Mouse (Mus musculus) kidney, postnatal 36 days (tissue): ENCODE results near the gene Dnajb6.
A peak's percentile ranks its signal among the peaks of the same experiment; 100 is the strongest.
"Not testable (repeated sequence)": the region's sequence is repeated elsewhere in the genome, so short reads cannot be mapped to it uniquely, and the experiment has no call there.

Experiments
- DNase-seq, 2 experiments: peaks; one replicate each; pipeline ENCODE4 v3.0.0; 2021 to 2022; ENCODE audit warnings: mixed read lengths in 2 of 2

Dnajb6 gene

DNA sequence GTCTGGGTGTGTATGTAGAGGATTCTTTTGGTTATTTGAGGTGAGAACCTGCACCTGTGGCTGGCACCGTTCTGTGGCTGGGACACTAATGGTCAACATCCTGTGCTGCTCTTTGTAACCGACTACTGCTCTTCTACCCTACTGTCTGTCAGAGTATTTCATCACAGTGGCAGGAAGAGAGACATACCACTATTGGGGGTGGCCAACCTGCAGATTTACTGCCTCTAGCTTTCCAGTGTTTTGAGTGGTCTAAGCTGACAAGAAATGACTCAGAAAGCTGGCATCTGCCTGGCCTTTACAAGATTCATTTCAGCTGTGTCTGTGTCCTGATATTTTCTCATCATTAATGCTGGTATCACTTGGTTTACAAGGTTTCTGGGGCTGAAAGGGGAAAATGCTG is 36.5 kb downstream of the Dnajb6 start:
- no peak for DNase-seq

DNA sequence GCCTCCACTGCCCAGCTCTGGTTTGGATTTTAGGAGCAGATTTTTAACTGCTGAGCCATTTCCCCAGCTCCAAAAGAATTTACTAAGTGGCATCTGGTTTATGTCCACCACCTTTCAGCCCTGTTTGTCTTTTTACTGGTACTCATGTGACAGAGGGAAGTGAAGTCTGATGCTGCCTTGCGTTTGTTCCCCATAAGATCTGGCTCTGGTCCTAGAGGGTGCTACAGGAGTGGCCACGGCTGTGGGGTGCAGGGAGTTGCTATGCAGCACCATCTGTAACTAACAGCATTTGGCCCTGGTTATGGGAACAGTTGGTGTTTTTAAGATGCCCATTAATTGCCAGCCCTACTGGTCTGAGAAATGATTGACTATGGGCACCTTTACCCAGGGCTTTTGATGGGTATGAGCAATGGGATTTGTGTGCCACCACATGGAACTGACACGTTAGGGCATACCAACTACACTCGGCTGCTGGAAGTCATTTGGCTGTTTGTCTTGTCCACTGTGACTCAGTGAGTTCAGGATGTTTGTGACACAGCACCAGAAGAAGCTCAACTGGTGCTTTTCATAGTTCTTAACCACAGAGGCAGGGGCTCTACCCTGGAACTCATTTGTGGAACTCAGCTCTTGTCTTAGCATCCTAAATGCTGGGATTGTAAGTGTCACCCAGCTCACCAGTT is 37.3 kb downstream of the Dnajb6 start:
- peak in 1 of 2 experiments; percentile 5 for DNase-seq

DNA sequence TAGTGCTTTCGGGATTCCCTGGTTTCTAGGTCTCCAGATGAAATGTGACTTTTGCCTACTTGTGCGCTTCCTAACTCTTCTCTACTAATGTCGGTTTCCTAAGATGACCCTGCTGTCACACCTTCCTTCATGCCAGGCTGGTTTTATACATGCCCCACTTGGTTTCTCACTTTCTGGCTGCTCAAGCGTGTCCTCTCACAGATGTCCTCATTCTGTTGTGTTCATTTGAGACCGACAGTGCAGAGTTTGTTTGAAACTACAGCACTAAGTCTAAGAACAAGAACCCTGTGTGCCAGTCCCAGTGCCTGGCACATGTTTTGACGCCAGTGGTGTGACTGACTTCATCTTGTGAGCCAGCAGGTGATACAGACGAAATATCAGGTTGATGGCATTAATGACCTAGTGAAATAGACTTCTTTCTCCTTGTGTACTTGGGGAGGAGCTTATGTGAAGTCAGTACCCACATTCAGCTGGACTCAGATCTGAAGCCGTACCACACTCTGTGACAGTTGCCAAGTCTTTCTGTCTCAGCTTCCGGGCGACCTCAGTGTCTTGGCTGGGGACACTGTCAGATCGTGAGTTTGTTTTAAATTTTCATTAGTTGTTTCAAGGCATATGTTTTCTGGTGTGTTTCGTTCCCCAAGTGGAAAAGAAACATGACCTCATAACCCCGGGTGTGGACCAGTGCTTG is 38.1 kb downstream of the Dnajb6 start:
- peak; percentile 17 to 35 for DNase-seq

DNA sequence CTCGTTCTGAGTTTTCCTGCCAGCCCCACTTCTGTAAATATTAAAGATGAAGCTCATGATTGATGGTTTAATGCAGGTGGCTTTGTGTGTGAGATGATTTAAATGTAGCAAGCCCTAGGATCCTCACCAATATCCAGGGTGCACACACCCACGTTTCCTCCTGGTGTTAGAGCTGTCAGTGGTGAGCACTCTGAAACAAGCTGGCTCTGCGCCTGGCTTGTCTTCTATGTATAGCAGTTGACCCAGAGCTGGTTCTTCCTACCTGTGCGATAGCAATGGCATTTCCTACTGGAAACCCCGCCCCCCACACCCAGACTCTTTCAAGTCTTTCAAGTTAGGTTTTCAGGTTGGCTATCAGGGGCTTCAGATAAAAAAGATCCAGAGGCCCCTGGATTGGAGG is 39.9 kb downstream of the Dnajb6 start:
- DNase-seq: no peak

DNA sequence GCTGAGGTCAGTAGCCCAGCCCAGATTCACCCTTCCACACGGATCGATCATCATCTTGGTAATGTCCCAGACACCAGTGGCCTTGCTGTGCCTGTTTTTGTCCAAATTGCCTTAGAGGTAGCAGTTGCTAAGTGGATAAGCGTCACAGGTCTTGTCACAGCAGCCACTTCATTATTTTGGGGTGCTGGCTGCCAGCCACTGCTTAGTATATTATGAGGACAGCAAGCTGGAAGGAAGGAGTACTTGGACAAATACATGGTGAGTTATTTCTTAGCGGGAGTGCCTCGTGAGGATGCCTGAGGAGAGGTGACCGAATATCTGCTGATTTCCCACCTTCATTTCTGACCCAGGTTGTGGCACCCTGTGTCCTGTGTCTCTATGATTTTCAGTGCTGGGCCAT is 42.5 kb downstream of the Dnajb6 start:
- no peak for DNase-seq

DNA sequence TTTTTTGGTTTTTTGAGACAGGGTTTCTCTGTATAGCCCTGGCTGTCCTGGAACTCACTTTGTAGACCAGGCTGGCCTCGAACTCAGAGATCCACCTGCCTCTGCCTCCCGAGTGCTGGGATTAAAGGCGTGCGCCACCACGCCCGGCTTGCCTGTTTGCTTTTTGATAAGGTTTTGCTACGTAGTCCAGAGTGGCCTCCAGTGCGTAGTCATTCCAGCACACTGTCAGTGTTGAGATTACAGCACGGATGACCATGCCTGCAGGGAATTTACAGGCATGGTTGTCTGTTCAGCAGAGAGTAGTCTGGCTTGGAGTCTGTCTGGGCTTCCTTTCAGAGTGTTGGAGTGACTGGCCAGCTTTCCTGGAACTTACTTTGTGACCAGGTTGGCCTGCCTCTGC is 44.2 kb downstream of the Dnajb6 start:
- not testable (repeated sequence) for DNase-seq

DNA sequence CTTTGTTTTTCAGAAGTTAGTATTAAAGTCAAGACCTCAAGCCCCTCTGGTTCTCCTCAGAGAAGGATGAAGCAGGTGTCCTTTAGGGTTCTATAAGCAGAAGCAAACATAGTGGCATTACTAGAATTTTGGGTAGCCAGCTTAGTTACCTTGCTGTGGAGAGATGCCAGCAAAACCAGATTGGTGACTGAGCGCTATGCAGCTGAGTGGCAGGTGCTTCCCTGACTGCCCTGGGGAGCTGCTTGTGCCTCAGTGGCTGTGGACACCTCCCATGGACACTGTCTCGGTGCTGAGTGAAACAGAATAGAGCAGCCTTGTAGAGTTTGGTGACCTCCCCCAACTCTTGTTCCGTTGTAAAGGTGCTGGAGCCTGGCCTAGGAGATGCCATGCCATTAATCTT is 46.8 kb downstream of the Dnajb6 start:
- no peak for DNase-seq

DNA sequence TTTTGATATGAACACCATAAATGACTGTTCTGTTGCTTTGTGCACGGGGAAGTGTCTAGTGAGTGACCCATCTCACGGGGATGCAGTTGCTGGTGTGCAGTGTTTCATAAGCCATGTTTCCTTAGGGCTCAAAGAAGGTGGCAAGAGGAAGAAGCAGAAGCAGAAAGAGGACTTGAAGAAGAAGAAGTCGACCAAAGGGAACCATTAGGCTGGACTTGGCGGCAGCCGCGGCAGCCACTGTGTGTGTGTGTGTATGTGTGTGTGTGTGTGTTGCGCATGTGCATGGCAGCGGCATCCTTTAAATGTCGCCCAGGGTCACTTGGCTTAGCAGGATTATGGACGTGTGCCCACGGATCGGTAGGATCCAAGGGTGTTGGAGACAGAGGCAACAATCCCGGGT is 49.4 kb downstream of the Dnajb6 start:
- not testable (repeated sequence) for DNase-seq

DNA sequence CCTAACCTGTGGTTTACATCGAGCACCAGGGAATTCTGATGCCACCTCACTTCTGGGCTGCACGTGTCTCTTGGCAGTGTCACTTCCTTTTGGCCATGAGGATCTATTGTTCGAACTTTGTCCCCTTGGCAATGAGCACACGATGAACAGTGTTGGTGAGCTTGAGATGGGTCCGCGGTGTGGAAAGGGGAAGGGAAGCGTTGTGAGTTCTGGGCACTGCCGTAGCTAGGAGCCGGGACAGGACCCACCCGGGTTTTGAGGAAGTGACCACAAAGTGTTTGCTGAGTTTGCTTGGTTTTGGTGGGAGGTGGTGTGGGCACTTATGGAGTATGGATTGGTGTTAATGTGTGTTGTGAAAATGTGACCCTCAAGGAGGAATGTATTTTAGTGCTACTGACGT is 50.5 kb downstream of the Dnajb6 start:
- DNase-seq: not testable (repeated sequence)

DNA sequence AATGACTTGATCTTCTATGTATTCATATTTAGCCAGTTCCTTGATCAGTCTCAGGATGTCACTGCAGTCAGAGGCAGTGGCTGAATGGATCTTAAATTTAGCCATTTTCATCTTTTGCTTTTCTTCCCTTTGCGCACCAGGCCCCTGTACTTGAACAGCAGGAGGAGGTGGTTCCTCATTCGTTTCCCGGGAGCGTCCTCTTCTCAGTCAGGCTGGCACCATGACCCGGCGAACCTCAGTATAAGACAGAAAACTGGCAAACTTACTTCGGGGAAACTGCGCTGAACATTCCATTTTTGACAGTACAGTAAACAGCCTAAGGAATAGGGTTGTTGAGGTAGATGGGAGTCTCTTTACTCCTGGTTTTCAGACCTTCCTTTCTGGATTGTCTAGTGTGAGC is 59.4 kb downstream of the Dnajb6 start:
- not testable (repeated sequence) for DNase-seq

DNA sequence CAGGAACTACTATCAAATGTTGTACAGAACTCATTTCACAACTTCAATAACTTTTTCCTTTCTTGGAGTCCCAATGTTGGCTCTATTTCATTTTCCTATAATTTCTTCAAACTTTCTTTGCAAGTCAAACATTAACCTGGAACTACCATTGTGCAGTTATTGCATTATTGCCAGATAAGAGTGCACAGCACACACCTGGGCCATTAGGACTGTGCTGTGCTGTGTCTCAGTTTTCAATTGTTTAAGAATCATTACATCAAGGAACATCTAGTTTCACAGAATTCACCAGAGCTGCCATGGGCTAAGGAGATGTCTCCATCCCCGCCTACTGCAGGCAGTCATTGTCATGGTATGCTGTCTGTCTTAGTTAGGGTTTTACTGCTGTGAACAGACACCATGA is 73.5 kb downstream of the Dnajb6 start:
- DNase-seq: no peak

DNA sequence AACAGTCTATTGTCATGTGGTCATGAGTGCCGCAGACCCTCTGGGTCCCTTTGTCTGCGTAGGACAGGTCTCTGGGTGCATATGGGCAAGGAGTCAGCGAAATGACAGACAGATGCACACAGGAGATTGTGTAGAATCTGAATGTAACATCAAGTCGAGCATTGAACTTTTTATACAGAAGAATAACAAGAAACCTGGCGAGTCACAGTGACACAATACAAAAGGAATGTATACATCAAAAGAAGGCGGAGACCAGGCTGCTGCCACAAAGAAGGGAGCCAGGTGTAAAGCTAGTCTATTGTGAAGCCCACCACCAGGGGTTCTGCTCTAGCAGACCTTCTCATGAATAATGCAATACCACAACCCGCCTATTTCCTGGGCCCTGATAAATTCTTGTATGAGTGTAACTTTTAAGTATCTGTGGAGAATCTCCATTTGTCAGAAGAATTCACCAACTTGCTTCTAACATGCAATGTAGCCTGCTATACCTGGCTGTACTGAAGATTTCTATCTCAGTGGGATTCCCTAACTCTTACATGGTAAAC is 76.0 kb downstream of the Dnajb6 start:
- not testable (repeated sequence) for DNase-seq

DNA sequence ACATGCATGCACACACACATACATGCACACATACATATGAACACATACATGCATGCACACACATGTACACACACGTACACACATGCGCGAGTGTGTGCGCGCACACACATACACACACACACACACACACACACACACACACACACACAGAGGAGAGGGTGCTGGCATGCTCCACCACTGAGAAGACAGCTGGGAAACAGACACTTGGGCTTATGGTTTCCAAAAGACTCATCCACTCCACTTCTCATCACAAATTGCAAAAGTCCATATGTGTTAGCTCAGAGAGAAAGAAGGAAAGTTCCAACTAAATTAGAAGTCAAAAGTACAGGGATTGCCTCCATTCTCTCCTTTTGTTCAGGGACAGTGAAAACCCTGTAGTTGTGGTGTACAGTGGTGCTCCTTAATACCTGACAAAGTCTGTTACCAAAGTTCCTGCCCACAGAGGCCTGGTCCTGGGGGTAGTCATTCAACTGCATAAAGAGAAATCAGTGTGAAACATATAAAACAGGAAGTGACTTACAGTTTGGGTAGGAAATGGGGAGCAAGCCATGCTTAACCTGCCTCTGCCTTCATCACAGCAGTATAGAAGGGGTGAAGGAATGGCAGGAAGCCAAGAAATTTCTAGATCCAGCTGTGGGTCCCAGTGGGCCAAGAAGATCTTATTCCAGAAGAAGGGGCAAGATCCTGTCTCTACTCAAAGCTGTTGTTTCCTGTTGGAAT is 81.2 kb downstream of the Dnajb6 start:
- no peak for DNase-seq

DNA sequence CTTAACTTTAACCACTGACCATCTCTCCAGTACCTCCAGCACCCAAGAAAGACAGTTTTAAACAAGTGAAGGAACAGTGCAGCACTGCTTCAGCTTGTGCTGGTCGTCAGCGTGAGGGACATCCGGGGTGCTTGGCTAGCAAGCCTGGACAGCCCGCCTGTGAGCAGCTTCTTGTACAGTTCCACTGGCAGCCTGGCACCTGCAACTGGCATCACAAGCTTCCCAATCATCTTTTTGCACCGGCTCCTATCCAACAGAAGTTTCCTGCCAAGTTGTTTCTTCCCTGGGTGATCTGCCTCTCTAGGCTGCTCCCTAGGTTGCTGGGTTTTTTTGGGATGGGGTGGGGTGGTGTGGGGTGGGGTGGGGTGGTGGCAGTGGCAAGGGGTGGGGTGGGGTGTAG is 81.9 kb downstream of the Dnajb6 start:
- no peak for DNase-seq

DNA sequence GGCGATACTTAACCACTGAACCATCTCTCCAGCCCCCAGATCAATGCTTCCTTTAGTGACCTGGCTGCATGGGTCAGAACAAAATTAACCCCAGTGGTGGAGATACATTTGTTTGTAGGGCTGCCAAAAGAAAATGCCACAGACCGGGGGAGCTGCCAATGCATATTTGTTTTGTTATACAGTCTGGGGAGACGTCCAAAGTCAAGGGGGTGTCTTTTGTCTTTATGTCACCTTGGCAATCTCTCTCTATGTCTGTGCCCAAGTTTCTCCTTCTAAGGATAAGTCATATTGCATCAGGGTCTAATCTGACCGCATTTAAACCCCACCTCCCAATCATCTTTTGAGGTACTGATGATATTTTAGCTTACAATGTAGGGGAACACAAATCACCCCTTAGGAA is 82.8 kb downstream of the Dnajb6 start:
- DNase-seq: no peak

DNA sequence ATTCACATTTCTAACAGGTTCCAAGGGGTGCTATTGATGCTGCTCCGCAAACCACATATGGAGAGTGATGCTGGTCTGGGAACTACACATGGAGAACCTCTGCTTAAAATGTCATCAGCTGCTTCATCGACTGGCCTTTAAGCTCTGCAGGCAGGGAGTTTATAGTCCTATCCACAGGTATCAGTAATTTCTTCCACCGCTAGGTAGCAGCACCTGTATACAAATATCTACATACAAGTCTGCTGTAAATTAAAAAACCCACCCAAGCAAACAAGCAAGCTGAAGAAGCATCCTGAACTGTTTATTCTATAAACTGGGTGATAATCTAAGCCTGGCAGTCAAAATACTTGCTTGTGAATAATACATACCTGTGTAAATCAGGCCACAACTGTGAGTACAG is 89.3 kb downstream of the Dnajb6 start:
- DNase-seq: peak; percentile 37 to 60

DNA sequence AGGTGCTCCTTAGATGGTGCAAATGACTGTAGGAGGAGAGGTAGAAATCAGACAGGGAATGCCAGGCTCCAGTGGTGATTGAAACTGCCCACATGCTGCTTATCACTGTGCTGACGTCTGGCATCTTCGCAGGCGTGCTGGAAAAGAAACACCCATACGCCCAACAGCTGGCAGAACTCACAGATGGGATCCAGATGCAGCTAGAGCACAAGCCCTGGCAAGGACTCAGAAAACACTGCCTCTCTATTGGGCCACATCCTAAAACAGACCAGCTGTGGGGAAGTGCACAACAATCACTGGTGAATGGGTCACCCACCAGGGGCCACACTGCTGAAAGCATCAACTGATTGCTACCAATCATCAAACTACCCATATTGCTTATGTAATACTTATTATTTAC is 91.3 kb downstream of the Dnajb6 start:
- DNase-seq: peak; percentile 38 to 39

DNA sequence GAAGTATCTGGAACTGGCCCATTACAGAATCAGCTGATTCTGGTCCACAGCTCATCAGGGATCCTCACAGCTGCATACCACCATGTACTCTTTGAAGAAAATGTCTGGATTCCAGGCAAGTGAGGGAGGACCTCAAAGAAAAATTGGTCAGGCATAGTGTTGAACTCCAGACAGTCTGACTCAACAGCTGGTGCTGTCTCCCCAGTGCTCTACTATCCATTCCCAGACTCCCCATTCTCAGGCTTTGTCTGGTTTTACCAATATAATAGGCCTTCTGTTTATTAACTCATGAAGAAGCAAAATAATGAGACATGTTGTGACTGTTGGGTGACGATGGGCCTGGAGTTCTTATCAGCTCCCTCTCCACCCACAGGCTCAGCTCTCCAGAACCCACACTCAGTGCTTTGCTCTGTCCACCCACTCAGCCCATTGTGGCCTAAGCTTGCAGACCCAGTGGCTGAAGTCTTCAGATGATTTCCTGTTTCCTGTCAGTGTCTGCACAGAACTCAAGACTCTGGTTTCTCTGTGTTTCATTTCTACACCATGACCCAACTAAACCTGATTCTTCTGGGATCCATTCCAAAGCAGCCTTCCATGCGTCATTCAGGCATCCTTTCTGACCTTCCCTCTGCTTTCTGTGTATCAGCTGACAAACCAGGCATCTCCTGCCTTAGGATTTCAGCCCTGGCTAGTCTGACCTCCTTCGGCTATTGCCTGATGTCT is 107.1 kb downstream of the Dnajb6 start:
- peak; percentile 14 to 36 for DNase-seq

DNA sequence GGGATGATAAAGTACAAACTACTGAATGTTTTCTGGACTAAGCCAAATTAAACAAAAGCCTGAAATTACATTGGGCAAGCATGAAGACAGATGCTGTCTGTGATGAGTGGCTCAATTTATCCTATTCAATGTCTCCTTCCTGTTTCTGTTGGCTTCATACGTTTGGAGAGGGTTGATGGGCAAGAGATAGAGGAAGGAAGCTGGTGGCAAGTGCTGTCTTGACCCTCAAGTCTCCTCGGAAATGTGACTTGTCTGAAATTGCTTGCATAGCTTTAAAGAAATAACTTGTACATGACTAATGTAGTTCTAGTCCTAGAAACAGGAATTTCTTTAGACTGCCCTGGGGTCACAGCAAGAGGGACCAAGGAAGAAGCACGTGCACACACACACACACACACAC is 109.5 kb downstream of the Dnajb6 start:
- peak in 1 of 2 experiments; percentile 20 for DNase-seq

DNA sequence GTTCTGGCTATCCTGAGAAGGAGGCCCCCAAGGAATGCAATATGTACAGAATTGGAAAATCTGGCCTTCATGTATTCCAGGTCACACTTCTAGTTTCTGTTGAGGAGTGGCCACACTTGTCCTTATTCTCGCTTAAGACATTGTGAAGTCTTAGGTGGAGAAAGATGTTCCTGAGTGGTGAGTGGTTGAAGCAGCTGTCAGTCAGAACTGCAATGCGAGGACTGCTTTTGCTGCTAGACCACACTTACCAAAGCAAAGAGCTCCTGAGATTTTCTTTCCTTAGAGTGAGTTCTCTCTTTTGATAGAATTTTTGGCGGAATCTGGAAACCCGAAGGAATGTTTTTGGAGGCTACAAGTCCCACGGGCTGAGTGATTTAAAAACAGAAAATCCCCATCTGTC is 112.0 kb downstream of the Dnajb6 start:
- DNase-seq: no peak

DNA sequence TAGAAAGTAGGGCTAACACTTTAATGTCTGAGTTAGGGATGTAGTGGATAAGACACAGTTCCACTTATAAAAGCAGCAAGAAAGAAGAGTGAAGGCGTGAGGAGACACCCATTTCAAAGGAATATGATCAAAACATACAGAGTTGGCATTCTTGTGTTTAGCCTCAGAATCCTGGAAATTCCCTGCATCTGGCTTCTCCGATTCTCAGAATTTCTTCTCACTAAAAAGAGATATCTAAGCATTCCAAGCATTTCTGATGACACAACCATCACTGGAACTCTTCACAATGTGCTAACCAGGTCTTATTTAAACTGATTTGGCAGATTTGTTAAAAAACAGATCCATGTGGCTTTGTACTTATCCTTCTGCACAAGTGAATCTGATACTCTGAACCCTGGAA is 112.6 kb downstream of the Dnajb6 start:
- DNase-seq: no peak

DNA sequence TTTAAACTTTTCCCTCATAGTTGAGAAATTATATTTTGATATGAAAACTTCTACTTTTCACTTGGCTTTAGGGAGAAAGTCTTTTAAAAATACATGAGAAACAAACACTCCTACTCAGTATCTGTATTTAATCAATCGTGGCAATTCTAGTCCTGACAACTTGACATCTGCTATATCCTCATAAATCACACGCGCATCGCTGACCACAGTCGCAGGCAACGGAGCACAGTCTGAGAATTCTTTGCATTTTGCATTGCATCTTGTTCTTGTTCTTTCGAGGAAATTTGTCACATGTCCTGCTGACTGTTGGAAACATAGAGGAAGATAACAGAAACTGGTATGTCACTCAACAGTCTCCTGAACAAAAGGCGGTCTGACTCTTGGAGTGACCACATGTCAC is 116.9 kb downstream of the Dnajb6 start:
- no peak for DNase-seq

DNA sequence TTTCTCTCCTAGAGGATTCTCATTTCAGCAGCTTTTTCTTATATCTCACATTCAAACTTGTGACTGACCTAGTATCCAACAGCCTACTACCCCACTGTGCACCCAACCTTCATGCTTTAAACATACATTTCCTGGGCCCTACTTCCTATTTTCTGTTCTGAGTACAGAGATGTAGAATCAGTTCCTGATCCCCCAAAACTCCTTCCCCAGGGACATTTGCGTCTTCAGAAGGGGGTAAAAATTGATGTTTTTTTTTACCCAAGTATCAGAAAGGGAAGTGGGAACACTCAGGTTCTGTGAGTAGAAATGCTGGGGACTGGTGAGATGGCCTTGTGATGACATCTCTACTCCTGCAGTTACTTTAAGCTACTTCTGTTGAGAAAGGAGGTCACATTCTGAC is 117.5 kb downstream of the Dnajb6 start:
- DNase-seq: no peak
